Mouse (Mus musculus) kidney, postnatal 14 days (tissue): ENCODE results near the gene Trip10.

Experiments
- DNase-seq: peaks from one replicate; pipeline ENCODE4 v3.0.0; 2022; ENCODE audit warnings: mixed read lengths

Gene Trip10

GRCm38 (mm10) chr17:57235803-57236202 lies 13.5 kb upstream of the Trip10 start:
- DNase-seq = peak; percentile 24

- no peak for DNase-seq
Observed at GRCm38 (mm10) chr17:57237181-57237580, 12.1 kb upstream of the Trip10 start.

GRCm38 (mm10) chr17:57243650-57244370 lies 5.4 kb upstream of the Trip10 start:
- no peak for DNase-seq

DNA sequence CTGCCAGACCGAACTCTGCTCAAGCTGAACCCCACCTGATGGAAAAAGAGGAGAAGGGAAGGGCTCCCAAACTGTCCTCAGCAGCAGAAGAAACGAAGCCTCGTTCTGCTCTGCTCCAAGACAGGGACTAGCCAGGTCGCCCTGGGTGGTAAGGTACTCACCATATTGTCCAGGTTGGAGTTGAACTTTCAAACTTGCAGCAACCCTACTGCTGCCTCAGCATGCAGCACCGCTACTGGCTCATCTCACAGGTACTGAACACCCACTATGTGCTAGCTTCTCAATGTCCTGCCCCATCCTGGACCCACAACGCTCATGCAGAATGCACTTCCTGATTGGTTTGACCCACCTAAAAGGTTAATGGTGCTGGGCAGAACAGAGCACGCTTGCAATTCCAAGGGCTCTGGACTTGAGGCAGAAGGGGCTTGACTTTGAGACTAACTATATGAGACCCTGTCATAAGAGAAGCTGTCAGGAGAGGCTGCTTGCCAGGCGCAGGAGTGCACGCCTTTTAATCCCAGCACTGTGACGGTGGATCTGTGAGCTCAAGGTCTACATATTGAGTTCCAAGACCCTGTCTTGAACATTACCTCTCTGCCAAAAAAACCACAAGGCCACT lies 3.8 kb upstream of the Trip10 start:
- DNase-seq = no peak

DNA sequence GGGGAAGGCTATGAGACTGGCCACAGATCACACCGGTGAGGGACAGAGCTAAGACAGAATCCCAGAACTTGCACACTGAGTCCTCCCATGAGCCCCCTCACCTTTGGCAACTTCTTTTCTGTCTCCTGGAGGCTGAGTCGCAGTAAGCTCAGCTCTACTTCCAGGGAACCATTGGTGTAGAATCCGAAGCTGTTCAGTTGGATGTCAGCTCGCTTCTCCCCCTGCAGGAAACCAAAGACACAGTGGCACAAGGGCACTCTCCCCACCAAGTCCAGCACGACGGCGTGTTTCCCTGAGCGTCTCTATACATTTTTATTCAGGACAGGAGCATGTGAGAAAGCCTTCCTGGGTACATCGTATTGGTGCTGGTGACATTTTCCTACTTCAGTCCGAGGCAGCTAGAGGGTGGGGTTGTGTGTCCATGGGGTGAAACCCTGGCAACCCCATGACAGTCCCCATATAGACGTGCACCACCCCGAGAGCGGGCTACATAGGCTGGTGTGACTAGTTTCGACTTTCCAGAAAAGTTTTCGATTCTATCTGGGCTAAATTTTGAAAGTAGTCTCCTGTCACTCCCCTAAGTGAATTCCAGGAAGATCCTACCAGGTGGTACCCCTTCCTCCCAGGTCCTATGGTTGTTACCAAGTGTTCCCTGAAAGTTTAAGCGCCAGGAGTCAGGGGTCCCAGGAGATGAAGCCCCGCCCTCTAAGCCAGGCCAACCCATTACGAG lies 2.4 kb upstream of the Trip10 start:
- peak; percentile 27 for DNase-seq

GRCm38 (mm10) chr17:57247393-57248200 lies 1.7 kb upstream of the Trip10 start:
- DNase-seq = peak; percentile 96

DNA sequence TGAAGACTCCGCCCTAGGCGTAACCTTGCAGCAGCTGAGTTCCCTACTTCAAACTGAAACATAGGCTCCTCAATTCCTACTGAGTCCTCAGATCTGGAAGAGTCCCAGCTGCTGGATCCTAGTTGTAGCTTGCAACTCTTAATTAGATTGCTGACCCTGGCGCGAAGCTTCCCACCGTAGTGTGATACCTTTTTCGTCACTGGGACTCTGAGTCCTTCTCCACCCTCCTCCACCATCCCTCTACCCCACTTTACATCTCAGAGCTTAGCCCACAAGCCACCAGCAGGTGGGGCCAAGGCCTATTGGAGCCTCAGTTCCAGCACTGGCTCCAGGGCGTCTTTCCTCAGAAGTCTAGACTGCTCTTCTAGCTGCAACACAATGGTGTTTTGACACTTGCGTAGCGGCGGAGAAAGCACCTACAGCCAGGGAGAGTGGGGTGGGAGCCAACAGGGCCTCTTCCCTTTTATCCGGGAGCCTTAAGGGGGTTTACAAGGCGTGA lies 1.0 kb upstream of the Trip10 start, which contains the start of gene Gpr108:
Gene Gpr108, minus strand, starts transcription at position 246 of the 499 bp plus-strand sequence.
- DNase-seq = peak; percentile 92

DNA sequence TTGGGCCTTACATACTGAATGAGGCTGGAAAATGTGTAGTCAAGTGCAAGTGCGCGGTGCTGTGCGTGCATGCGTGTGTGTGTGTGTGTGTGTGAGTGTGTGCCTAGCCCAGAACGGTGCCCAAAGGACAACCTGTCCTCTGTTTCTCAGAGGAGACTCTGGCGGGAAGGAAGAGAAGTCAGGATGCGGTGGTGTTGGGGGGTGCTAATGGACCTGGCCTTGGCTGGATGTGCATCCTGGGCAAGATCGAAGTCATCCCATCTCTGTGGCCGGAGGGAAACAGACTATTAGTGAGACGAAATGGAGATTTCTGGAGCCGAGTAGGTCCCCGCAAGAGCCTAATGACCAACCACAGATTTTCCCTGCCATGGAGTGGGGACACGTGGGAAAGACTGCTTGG lies 484 bp upstream of the Trip10 start:
- peak; percentile 26 for DNase-seq

DNA sequence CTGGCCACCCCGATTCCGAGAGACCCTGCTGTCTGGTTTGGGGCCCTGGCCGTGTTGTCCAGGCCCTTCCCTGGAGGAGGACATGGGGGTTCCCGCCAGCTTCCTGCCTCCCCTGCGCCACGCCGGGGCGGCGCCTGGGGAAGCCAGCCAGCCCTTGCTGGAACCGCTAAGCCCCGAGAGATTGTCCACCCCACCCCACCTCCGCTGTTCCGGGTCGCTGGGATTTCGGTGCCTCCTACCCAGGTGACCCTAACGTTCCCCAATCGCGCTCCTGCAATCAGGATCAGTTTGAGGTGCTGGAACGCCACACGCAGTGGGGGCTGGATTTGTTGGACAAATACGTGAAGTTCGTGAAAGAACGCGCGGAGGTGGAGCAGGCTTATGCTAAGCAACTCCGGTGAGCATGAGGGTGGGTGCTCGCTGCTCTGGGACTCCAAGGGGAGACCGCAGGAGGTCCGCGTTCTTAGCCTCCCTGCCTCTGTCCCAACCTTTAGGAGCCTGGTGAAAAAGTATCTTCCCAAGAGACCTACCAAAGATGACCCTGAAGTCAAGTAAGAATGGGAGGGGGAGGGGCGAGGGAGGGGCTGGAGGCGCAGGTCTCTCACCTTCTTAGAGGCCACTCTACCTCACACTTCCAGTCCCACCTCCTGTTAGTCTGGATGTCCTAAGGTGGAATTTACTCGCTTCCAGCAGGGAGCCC lies 1.4 kb downstream of the Trip10 start:
- peak; percentile 68 for DNase-seq

GRCm38 (mm10) chr17:57251431-57251830 lies 2.2 kb downstream of the Trip10 start:
- DNase-seq = no peak

GRCm38 (mm10) chr17:57253306-57253705 lies 4.1 kb downstream of the Trip10 start:
- no peak for DNase-seq

GRCm38 (mm10) chr17:57255354-57255753 lies 6.1 kb downstream of the Trip10 start:
- peak; percentile 49 for DNase-seq

DNA sequence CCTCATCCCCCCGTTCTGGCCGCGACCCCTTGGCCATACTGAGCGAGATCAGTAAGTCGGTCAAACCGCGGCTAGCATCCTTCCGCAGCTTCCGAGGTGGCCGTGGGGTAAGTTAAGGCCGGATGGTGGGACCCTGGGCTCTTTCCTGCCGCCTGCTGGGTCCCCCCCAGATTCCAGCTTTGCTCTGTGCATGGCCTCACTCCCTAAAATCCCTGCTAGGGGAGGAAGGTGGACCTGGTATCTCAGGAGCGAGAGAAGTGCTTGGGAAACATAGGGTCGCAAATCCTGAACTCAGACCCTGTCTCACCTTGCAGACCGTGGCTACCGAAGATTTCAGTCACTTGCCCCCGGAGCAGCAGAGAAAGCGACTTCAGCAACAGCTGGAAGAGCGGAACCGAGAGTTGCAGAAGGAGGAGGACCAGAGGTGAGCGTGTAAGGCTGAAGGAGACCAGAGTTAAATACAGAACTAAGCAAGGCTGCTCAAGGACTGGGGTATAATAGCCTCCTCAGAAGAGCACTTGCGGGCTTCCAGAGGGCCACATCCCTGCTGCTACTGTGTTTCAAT lies 7.7 kb downstream of the Trip10 start:
- DNase-seq = no peak

- no peak for DNase-seq
Observed at GRCm38 (mm10) chr17:57258191-57258590, 8.9 kb downstream of the Trip10 start.

DNA sequence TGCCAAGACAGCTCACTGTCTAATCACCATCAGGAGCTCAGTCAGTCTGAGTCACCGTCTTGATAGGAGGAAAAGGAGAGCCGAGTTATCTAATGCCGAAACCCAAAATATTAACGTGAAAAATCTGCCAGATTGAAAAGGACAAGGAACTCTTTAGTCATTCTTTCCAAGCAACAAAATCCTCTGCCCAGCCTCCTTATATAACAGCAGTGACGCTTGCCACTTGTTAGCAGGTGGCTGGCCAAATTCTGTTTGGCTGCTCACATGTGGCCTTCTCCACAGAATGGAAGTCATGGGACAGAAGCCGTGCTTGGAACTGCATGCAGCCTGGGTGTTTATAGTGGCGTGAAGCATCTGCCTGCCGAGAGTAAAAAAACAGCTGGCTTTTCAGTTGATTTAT lies 10.5 kb downstream of the Trip10 start:
- no peak for DNase-seq

GRCm38 (mm10) chr17:57260351-57260750 lies 11.1 kb downstream of the Trip10 start:
- DNase-seq = no peak

DNA sequence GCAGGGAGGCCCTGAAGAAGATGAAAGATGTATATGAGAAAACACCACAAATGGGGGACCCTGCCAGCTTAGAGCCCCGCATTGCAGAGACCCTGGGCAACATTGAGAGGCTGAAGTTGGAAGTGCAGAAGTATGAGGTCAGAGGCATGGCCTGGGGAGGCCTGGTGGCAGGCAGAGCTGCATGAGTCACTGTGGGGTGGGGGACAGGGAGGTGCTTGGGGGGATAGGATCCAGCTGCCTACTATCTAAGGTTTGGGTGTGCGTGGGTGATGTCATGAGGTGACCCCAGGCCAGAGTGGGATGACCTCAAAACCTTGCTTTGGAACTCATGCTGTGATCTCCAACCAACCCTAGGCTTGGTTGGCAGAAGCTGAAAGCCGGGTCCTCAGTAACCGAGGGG lies 12.0 kb downstream of the Trip10 start:
- no peak for DNase-seq

DNA sequence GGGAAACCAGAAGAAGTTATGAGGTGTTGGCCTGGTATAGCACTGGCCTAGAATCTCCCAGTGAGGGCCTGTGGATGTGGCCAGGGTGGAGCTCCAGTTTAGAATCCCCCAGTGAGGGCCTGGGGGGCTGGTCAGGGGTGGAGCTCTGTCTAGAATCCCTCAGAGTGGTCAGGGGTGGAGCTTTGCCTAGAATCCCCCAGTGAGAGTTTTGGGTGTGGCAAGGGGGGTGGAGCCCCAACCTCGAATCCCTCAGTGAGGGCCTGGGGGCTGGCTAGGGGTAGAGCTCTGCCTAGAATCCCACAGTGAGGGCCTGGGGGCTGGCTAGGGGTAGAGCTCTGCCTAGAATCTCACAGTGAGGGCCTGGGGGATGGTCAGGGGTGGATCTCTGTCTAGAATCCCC lies 12.5 kb downstream of the Trip10 start:
- no peak for DNase-seq

DNA sequence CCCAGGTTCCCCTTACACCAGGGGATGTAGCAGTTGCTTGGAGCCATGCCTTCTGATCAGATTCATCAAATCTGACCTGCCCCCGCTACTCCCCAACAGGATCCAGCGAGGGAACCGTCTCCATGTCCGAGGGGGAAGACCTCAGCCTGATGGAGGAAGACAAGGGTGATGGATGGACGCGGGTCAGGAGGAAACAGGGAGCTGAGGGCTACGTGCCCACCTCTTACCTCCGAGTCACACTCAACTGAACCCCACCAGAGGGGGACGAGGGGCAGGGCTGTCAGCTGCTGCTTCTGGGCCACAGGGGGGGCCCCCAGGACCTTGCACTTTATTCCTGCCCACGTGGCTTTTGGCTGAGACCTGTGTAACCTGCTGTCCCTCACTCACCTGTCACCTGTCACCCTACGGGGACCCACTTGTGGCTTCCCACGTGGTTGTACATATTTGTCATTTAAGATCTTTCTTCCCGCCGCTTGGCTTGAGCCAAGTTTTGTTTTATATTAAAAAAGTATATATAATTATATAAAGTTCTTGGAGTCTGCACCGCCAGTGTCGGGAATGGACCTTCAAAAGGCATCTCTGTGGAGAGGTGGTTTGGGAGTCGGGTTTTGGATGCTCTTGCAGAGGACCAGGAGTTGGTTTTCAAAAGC lies 13.8 kb downstream of the Trip10 start:
- no peak for DNase-seq

GRCm38 (mm10) chr17:57264164-57264563 lies 14.9 kb downstream of the Trip10 start:
- no peak for DNase-seq
